Mouse (Mus musculus) neural tube, embryonic 14.5 days (tissue): ENCODE results near the gene Selplg. TPM values are rescaled to one million over a fixed set of nuclear protein-coding genes. Genes with fewer than 3 reads are reported as not detected.

Experiments used
- ATAC-seq: fragments of 200-750 bp; cut with Nextera tagmentation; 2 replicates; pipeline ENCODE4 v1.8.0; 2017; ENCODE audit warnings: low read depth, mild to moderate bottlenecking, moderate TSS enrichment, moderate library complexity
- H3K27ac ChIP-seq: fragments of 300-500 bp; sonication (generic); 2 replicates; pipeline ENCODE4 v1.5.1; 2014; ENCODE audit warnings: low read depth, mild to moderate bottlenecking, control low read depth, low read length, moderate library complexity, mixed read lengths
- H3K27me3 ChIP-seq: fragments of 300-500 bp; sonication (generic); 2 replicates; pipeline ENCODE4 v1.6.1; 2014; ENCODE audit warnings: low read length; ENCODE audit not compliant: control insufficient read depth, insufficient read depth
- H3K36me3 ChIP-seq: fragments of 300-500 bp; sonication (generic); 2 replicates; pipeline ENCODE4 v1.6.1; 2014; ENCODE audit warnings: low read length, mixed read lengths; ENCODE audit not compliant: control insufficient read depth, insufficient read depth
- H3K4me1 ChIP-seq: fragments of 300-500 bp; sonication (generic); 2 replicates; pipeline ENCODE4 v1.6.1; 2014; ENCODE audit warnings: low read length; ENCODE audit not compliant: control insufficient read depth, insufficient read depth
- H3K4me2 ChIP-seq: fragments of 300-500 bp; sonication (generic); 2 replicates; pipeline ENCODE4 v1.6.1; 2014; ENCODE audit warnings: mild to moderate bottlenecking, low read depth, low read length, control low read depth
- H3K4me3 ChIP-seq: fragments of 300-500 bp; sonication (generic); 2 replicates; pipeline ENCODE4 v1.5.1; 2014; ENCODE audit warnings: low read depth, low read length, control low read depth, mixed read lengths
- H3K9ac ChIP-seq: fragments of 300-500 bp; sonication (generic); replicated peaks from 2 replicates; pipeline ENCODE4 v1.6.1; 2014; ENCODE audit warnings: low read depth, mild to moderate bottlenecking, control low read depth, low read length, mixed read lengths
- H3K9me3 ChIP-seq: fragments of 300-500 bp; sonication (generic); 2 replicates; pipeline ENCODE4 v1.6.1; 2016; ENCODE audit warnings: low read length; ENCODE audit not compliant: control insufficient read depth
- whole genome bisulfite sequencing: fragments of 180-500 bp; shearing (Covaris S2); extraction: QIAGEN DNeasy Blood & Tissue Kit; methylation state at CpG from one replicate; pipeline ENCODE4 v1.1.7; 2014; 5-methylcytosine and 5-hydroxymethylcytosine counted together
- polyA plus RNA-seq: library from polyadenylated mRNA; unstranded; fragments of >200 nt; fragmentation: Nextera tagmentation; extraction: Ambion mirVana; gene quantifications from 2 replicates; pipeline ENCODE4 v1.2.1, GENCODE M21; 2014

Gene Selplg
- polyA plus RNA-seq, 1 experiment from 2014 or later, result 1.8 TPM

DNA sequence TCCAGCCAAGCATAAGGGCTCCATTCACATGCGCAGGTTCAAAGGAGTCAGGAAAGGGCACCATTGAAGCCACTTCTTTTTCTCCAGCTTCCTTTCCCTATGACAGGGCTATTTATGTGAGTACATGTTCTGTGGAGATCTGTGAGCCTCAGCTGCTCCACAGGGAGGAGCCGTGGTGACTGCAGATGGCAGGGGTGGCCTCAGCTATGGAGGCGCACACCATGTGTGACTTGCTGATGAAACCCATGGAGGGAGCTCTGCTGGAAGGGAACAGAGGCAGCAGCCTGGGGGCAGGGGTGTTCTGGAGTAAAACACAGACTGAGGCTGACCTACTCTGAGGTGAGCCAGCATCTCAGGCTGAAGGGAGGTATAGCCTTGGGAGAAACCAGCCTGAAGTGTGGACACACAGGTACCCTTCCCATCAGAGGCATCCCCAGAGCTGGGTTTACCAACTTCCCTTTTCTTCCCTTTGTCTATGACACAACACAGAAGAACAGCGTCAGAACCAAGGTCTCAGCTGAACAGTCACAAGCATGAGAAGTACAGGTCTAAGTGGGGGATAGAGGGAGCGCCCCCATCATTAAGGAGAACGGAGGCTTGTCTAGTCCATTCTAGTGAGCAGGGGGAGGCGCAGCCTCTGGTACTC, 39.6 kb upstream of the Selplg start:
- peaks cover 66% of the 10 kb centered on the region for H3K4me1 ChIP-seq
- no peak overlapping the region for H3K9ac ChIP-seq
- H3K4me2 ChIP-seq, result no peak overlapping the region
- no peak overlapping the region for H3K4me3 ChIP-seq
- no peaks in the 10 kb centered on the region for H3K9me3 ChIP-seq
- WGBS, result 58% methylated on average over 7 of the region's 7 CpGs
- H3K27ac ChIP-seq, result peak overlapping the region; percentile 99
- H3K36me3 ChIP-seq, result no peaks in the 10 kb centered on the region
- no peaks in the 10 kb centered on the region for H3K27me3 ChIP-seq
- no peak for ATAC-seq

DNA sequence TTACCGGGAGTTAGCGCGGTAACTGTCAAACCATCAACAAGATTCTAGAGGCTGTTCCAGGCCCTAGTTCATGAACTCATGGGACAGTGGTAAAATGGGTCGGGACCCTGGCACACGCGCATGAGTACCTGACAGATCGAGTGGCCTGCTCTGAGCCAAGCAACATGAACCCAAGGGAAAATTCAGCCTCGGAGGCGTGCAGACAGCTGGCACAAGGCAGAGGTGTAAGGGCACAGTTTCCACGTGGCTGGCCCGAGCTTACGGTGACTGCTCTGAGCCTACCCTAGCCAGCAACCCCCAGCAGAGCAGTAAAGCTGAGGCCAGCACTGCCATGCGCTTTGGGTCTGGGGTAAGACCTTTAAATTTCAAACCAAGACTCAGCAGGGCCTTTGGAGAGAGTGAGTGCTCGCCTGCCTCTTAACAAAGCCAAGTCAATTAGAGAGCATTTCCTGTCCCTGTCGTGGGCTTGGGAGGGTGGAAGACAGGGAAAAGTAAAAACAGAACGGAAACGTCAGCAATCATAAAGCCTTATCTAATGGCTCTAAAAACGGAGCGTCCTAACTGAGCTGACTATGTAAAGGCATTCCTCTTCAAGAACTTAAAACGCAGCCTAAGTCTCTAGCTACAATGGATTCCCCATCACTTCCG, 38.1 kb upstream of the Selplg start:
- H3K4me1 ChIP-seq, result peaks cover 66% of the 10 kb centered on the region
- 25% methylated on average over 21 of the region's 21 CpGs for WGBS
- H3K9ac ChIP-seq, result no peak overlapping the region
- no peaks in the 10 kb centered on the region for H3K27me3 ChIP-seq
- H3K9me3 ChIP-seq, result no peaks in the 10 kb centered on the region
- no peaks in the 10 kb centered on the region for H3K36me3 ChIP-seq
- no peak for ATAC-seq
- H3K4me3 ChIP-seq, result no peak overlapping the region
- peak overlapping the region; percentile 99; the same call in 1 of the 2 replicates for H3K27ac ChIP-seq
- no peak overlapping the region for H3K4me2 ChIP-seq

DNA sequence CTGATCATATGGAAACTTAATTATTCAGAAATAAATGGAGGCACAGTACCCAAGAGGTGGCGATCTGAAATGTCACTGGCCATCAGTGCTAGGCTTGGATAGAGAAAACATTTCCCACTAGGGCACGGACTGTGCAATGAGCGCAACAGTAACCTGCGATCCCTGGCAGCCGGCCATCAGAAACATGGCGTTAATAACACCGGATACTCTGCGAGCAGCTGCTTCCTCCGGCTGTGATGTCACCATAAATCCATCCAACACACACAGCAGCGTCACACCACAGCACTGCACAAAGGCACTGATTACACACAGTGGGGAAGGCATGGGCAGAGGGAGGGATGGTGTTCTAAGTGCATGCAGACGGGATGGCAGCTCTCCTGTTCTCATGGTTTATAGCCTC, 36.7 kb upstream of the Selplg start:
- no peak overlapping the region for H3K4me3 ChIP-seq
- WGBS, result 11% methylated on average over 11 of the region's 11 CpGs
- H3K27me3 ChIP-seq, result no peaks in the 10 kb centered on the region
- H3K27ac ChIP-seq, result peak overlapping the region; percentile 74
- peak; percentile 48; the same call in 1 of the 2 replicates for ATAC-seq
- 0 out of 2 replicates have a peak overlapping the region, but pooled peaks have one; percentile 16 for H3K9ac ChIP-seq
- H3K4me2 ChIP-seq, result 0 out of 2 replicates have a peak overlapping the region, but pooled peaks have one; percentile 1
- no peaks in the 10 kb centered on the region for H3K9me3 ChIP-seq
- H3K4me1 ChIP-seq, result peaks cover 56% of the 10 kb centered on the region
- peaks cover 4% of the 10 kb centered on the region; the same call in 1 of the 2 replicates for H3K36me3 ChIP-seq

DNA sequence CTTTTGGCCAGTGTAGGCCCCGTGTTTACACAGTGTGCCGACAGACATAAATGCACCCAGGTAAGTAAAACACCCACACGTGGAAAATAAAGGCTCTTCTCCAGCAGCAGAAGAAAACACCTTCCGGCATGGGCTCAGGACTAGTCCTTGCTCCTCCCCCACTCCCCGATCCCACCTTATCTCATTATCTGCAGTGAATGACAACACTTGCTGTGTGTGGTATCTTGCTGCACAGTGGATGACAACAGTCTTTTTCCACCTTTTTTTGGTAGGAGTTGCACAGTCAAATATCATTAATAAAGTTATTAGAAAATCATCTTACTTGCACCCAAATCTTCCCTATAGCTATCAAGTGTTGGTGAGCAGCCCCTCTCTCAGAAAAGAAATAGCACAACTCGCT, 32.5 kb upstream of the Selplg start:
- Histone ChIP-seq H3K27me3 (no peaks in the 10 kb centered on the region), H3K9ac (no peak overlapping the region), H3K27ac (no peak overlapping the region), H3K9me3 (no peaks in the 10 kb centered on the region), H3K4me1 (peaks cover 19% of the 10 kb centered on the region), H3K4me2 (no peak overlapping the region), H3K36me3 (peaks cover 7% of the 10 kb centered on the region; the same call in 1 of the 2 replicates), H3K4me3 (no peak overlapping the region)
- no peak for ATAC-seq
- 94% methylated on average over 6 of the region's 6 CpGs for WGBS

DNA sequence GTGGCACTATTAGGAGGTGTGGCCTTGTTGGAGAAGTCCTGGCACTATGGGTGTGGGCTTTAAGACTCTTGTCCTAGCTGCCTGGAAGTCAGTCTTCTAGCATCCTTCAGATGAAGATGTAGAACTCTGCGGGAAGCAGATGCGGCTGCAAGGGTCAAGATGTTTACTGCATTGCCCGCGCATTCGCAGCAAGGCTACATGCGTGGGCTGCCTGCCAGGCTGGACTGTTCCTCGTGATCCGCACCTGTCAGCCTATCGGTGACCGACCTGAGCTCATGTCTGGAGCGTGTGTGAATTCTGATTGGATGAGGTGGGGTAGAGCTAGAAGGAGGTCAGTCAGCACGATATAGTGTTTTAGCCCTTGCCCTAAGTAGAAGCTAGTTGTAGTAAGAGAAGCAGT, 31.6 kb upstream of the Selplg start:
- Histone ChIP-seq H3K9ac (no peak overlapping the region), H3K27ac (no peak overlapping the region), H3K4me3 (no peak overlapping the region), H3K9me3 (no peaks in the 10 kb centered on the region), H3K4me1 (peaks cover 9% of the 10 kb centered on the region), H3K4me2 (no peak overlapping the region), H3K36me3 (peaks cover 7% of the 10 kb centered on the region; the same call in 1 of the 2 replicates), H3K27me3 (no peaks in the 10 kb centered on the region)
- no peak for ATAC-seq
- WGBS, result 94% methylated on average over 12 of the region's 12 CpGs

DNA sequence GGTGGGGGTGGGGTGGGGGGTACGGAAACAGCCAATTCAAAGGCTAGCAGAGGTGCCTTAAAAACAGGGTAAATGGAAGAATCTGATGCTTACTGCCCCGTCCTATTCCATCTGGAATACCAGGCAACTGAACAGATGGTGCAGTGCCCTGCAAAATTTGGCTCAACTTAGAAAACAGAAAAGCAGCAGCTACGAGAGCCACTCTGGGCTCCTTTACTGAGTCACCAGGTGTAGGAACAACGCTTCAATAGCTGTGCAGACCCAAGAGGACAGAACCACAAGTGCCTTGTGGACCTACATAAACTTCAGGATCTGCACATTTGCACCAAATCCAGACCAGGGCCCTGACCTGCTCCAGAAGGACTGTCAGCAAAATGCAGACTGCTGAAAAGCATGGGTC, 30.0 kb upstream of the Selplg start:
- Histone ChIP-seq H3K9me3 (no peaks in the 10 kb centered on the region), H3K4me3 (no peak overlapping the region), H3K27me3 (no peaks in the 10 kb centered on the region), H3K4me2 (no peak overlapping the region), H3K27ac (peak overlapping the region; percentile 53), H3K36me3 (peaks cover 7% of the 10 kb centered on the region; the same call in 1 of the 2 replicates), H3K9ac (no peak overlapping the region), H3K4me1 (no peaks in the 10 kb centered on the region)
- no peak for ATAC-seq
- WGBS, result 72% methylated on average over 4 of the region's 4 CpGs

DNA sequence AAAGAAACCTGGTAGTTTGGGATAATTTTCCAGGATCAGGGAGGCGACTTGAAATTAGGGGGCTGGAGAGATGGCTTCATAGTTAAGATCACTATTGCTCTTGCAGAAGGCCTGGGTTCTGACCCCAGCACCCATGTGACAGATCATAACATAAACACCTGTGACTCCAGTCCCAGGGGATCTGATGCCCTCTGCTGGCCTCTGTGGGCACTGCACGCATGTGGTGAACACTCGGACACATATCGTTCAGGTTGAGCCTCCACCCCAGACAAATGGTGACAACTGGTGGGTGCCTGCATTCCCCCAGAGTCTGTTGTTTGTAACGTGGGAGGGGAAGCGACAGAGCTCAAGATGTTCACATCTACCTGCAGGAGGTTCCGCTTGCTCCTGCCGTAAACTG, 28.9 kb upstream of the Selplg start:
- H3K36me3 ChIP-seq, result peaks cover 7% of the 10 kb centered on the region; the same call in 1 of the 2 replicates
- H3K27ac ChIP-seq, result no peak overlapping the region
- H3K4me1 ChIP-seq, result no peaks in the 10 kb centered on the region
- H3K27me3 ChIP-seq, result no peaks in the 10 kb centered on the region
- H3K9ac ChIP-seq, result no peak overlapping the region
- no peak overlapping the region for H3K4me2 ChIP-seq
- no peak for ATAC-seq
- no peaks in the 10 kb centered on the region for H3K9me3 ChIP-seq
- WGBS, result 95% methylated on average over 8 of the region's 8 CpGs
- no peak overlapping the region for H3K4me3 ChIP-seq

DNA sequence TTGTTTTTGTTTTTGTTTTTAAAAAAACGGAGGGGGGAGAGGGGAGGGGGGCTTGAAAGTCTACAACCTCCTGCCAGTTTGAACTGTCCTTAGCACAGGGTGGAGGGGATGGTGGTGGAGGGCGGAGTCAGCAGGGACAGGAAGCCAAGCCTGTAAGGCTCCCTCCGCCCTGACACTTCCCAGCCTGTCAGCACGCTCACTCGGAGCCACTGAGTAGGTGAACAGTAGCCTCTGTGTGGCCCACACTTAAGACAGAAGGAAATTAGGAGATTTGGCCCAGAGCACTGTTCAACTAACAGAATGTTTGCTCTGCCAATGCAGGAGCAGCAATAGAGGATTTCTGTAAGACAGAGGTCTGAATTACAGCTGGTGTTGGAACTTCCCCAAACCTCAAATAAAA, 26.5 kb upstream of the Selplg start:
- Histone ChIP-seq H3K4me1 (peaks cover 10% of the 10 kb centered on the region; the same call in 1 of the 2 replicates), H3K36me3 (0 out of 2 replicates have a peak, but pooled peaks cover 4% of the 10 kb centered on the region), H3K4me3 (no peak overlapping the region), H3K4me2 (no peak overlapping the region), H3K27ac (no peak overlapping the region; the same call in 1 of the 2 replicates), H3K9ac (no peak overlapping the region), H3K27me3 (no peaks in the 10 kb centered on the region), H3K9me3 (no peaks in the 10 kb centered on the region)
- ATAC-seq, result no peak
- WGBS, result 66% methylated on average over 5 of the region's 5 CpGs

DNA sequence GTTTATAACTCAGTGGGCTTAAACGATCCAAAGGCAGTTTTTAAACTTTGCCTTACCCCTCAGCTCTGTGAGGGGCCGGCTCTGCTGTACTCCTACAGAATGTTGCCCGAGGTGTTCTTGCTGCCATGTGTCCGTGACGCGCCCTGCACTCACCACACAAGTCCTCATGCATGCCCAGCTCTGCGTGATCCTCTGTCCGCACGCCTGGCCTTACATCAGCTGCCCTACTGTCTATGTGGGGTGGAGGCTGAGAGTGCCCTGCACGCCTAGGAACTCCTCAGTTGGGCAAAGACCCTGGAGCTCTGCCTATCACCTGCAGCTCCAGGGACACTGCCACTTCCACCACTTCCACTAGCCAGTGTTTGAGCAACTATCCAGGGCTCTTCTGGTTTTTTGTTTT, 26.1 kb upstream of the Selplg start:
- ATAC-seq, result no peak
- 78% methylated on average over 10 of the region's 10 CpGs for WGBS
- H3K27ac ChIP-seq, result no peak overlapping the region
- peaks cover 10% of the 10 kb centered on the region; the same call in 1 of the 2 replicates for H3K4me1 ChIP-seq
- H3K4me3 ChIP-seq, result no peak overlapping the region
- no peaks in the 10 kb centered on the region for H3K9me3 ChIP-seq
- 0 out of 2 replicates have a peak, but pooled peaks cover 2% of the 10 kb centered on the region for H3K36me3 ChIP-seq
- H3K4me2 ChIP-seq, result no peak overlapping the region
- no peaks in the 10 kb centered on the region for H3K27me3 ChIP-seq
- H3K9ac ChIP-seq, result no peak overlapping the region
